Comparison of ENCODE assay signal across 17 mouse cellular contexts in genomic region chr10:88451990-88452389, GRCm38 (mm10). TPM values are rescaled to one million over a fixed set of nuclear protein-coding genes. Genes with fewer than 3 reads are reported as not detected.
DNase-seq lines count a peak whose midpoint lies in the region; ATAC-seq lines count a peak whose summit lies in the region.
"Had no signal": no experiment of that assay in that cellular context is flagged by ENCODE, and none has a peak within 500 bp of the region (broad histone marks: within the 10 kb centered on the region; RNA-seq: fewer than 3 reads in every experiment).

No protein-coding gene starts in this region.

- DNase-seq in 3134 (ENCODE audit: extremely low read depth, insufficient read length, low spot score) (peak; percentile 40), 3T3-L1 (ENCODE audit: low read depth, low spot score) (peak; percentile 83), NIH3T3 (ENCODE audit: low read depth) (peak; percentile 73)
- DNase-seq in fibroblast of lung, adult 2 months (ENCODE audit: low read depth) = peak; percentile 19
- no peak for DNase-seq in right cerebral cortex, adult 18-20 months
- DNase-seq in left cerebral cortex, postnatal 25 days (ENCODE audit: low spot score in 2 of 2) = no peak
- no peak for DNase-seq in adrenal gland, postnatal 4 days (ENCODE audit: low spot score in 2 of 2)
- DNase-seq: adrenal gland, adult 8-10 months; adrenal gland, postnatal 25 days; cerebellum, adult 11-12 months; cerebellum, adult 2 months; cerebellum, adult 9-10 months; cerebellum, postnatal 10 days; cerebellum, postnatal 25 days had no signal

- intact Hi-C loops in left cerebral cortex, postnatal 25 days (cut with DNase I) = no loop called here

- no peak for ATAC-seq in monocyte, adult 5-6 weeks (replicated peaks; ENCODE audit: insufficient number of reproducible peaks, low FRiP score, low TSS enrichment, poor library complexity, severe bottlenecking)
- ATAC-seq: activated CD4-positive, CD25-positive, alpha-beta regulatory T cell, adult 4 months had no signal

RNA-seq across cellular contexts. Expression of gene Sycp3, which starts 7.4 kb away (rescaled TPM):
- total RNA-seq in monocyte, adult 5-6 weeks (2017) = 0.68 to 3.5 TPM (median 2.7 TPM) in 3 replicates
- 1 to 10 TPM in 1 of 2 experiments, under 1 TPM in 1; 0.71 to 1.3 TPM for total RNA-seq in left cerebral cortex, postnatal 25 days (2021)
- total RNA-seq in adrenal gland, postnatal 4 days (2021) = under 1 TPM; 0.54 to 0.62 TPM
- total RNA-seq: MEL had no signal

RNA-seq across cellular contexts. Expression of gene Chpt1, which starts 51.9 kb away (rescaled TPM):
- 13.3 to 26.4 TPM (median 15.1 TPM) in 3 replicates for total RNA-seq in monocyte, adult 5-6 weeks (2017)
- total RNA-seq in left cerebral cortex, postnatal 25 days (2021) = 10 to 100 TPM; 36.3 to 43.3 TPM
- total RNA-seq in adrenal gland, postnatal 4 days (2021) = 10 to 100 TPM; 69.5 to 74.7 TPM

Comparison
In these comparisons a context has a peak if more than half of its experiments do, and no peak if none do; other contexts are left out.
1. DNase-seq: peak in 3134 (single experiment), 3T3-L1 (single experiment), NIH3T3 (single experiment) and fibroblast of lung, adult 2 months (single experiment); none in right cerebral cortex, adult 18-20 months (single experiment), left cerebral cortex, postnatal 25 days (0 of 2) and adrenal gland, postnatal 4 days (0 of 2).